ENCODE assay signal across 27 mouse cellular contexts in genomic region chr5:49848680-49849079, GRCm38 (mm10).
DNase-seq lines count a peak whose midpoint lies in the region; ATAC-seq lines count a peak whose summit lies in the region.
"Had no signal": no experiment of that assay in that cellular context is flagged by ENCODE, and none has a peak within 500 bp of the region (broad histone marks: within the 10 kb centered on the region; RNA-seq: fewer than 3 reads in every experiment).

No protein-coding gene starts in this region.

- no peak overlapping the region for H3K4me3 ChIP-seq in forebrain, embryonic 15.5 days
- H3K4me3 ChIP-seq in forebrain, embryonic 12.5 days (replicated peaks) = no peak overlapping the region
- H3K4me3 ChIP-seq: erythroblast, embryonic 14.5 days; hindbrain, embryonic 15.5 days; limb, embryonic 10.5 days; limb, embryonic 15.5 days; liver, embryonic 13.5 days; megakaryocyte, embryonic 14.5 days; midbrain, embryonic 12.5 days had no signal

- H3K36me3 ChIP-seq in forebrain, embryonic 15.5 days = no peaks in the 10 kb centered on the region
- no peaks in the 10 kb centered on the region for H3K36me3 ChIP-seq in forebrain, embryonic 12.5 days (replicated peaks)
- H3K36me3 ChIP-seq: hindbrain, embryonic 15.5 days; limb, embryonic 10.5 days; limb, embryonic 15.5 days; liver, embryonic 13.5 days; midbrain, embryonic 12.5 days had no signal

- H3K4me2 ChIP-seq in forebrain, embryonic 15.5 days (replicated peaks) = no peak overlapping the region
- no peak overlapping the region for H3K4me2 ChIP-seq in forebrain, embryonic 12.5 days
- H3K4me2 ChIP-seq: hindbrain, embryonic 15.5 days; limb, embryonic 15.5 days; liver, embryonic 13.5 days; midbrain, embryonic 12.5 days had no signal

- H3K27ac ChIP-seq in forebrain, embryonic 15.5 days (replicated peaks) = no peak overlapping the region
- H3K27ac ChIP-seq in forebrain, embryonic 12.5 days = no peak overlapping the region
- H3K27ac ChIP-seq: hindbrain, embryonic 15.5 days; limb, embryonic 10.5 days; limb, embryonic 15.5 days; liver, embryonic 13.5 days; midbrain, embryonic 12.5 days had no signal

- peak; percentile 48; the same call in 1 of the 2 replicates for ATAC-seq in forebrain, embryonic 15.5 days (replicated peaks)
- no peak for ATAC-seq in forebrain, embryonic 12.5 days (ENCODE audit: low FRiP score)
- ATAC-seq: CD4-positive, CD25-positive, alpha-beta regulatory T cell, adult 4 months; inflammation-experienced regulatory T-cells, adult 6 months; lung, postnatal 0 days had no signal

- 48% methylated on average over 5 of the region's 5 CpGs for WGBS in forebrain, embryonic 15.5 days
- WGBS in forebrain, embryonic 12.5 days = 66% methylated on average over 5 of the region's 5 CpGs

- no peaks in the 10 kb centered on the region for H3K27me3 ChIP-seq in forebrain, embryonic 15.5 days
- H3K27me3 ChIP-seq in forebrain, embryonic 12.5 days = no peaks in the 10 kb centered on the region
- H3K27me3 ChIP-seq: hindbrain, embryonic 15.5 days; limb, embryonic 15.5 days; liver, embryonic 13.5 days; megakaryocyte, embryonic 14.5 days; midbrain, embryonic 12.5 days had no signal

- no peak overlapping the region for H3K9ac ChIP-seq in forebrain, embryonic 15.5 days (replicated peaks)
- no peak overlapping the region for H3K9ac ChIP-seq in forebrain, embryonic 12.5 days
- H3K9ac ChIP-seq: hindbrain, embryonic 15.5 days; limb, embryonic 15.5 days; liver, embryonic 13.5 days; midbrain, embryonic 12.5 days had no signal

- no peaks in the 10 kb centered on the region for H3K4me1 ChIP-seq in forebrain, embryonic 15.5 days
- H3K4me1 ChIP-seq in forebrain, embryonic 12.5 days = no peaks in the 10 kb centered on the region
- H3K4me1 ChIP-seq: hindbrain, embryonic 15.5 days; limb, embryonic 10.5 days; limb, embryonic 15.5 days; liver, embryonic 13.5 days; megakaryocyte, embryonic 14.5 days; midbrain, embryonic 12.5 days had no signal

- H3K9me3 ChIP-seq in forebrain, embryonic 15.5 days = no peaks in the 10 kb centered on the region
- H3K9me3 ChIP-seq in forebrain, embryonic 12.5 days = no peaks in the 10 kb centered on the region
- H3K9me3 ChIP-seq: hindbrain, embryonic 15.5 days; limb, embryonic 10.5 days; limb, embryonic 15.5 days; liver, embryonic 13.5 days; megakaryocyte, embryonic 14.5 days; midbrain, embryonic 12.5 days had no signal

- peak; percentile 1 for DNase-seq in layer of hippocampus, adult 9-10 months (ENCODE audit: low spot score)
- DNase-seq in layer of hippocampus, adult 9-11 months = no peak
- DNase-seq in ZHBTc4 (ENCODE audit: low read depth, low spot score) = peak; percentile 13
- no peak for DNase-seq in thymus, postnatal 36 days
- DNase-seq in left cerebral cortex, adult 9 months (ENCODE audit: low spot score in 2 of 2) = no peak
- DNase-seq: adrenal gland, postnatal 10 days; gastrocnemius, postnatal 14 days; kidney, adult 11 months; kidney, postnatal 14 days; layer of hippocampus, postnatal 36 days; liver, embryonic 13.5 days; lung, adult 18-20 months; lung, postnatal 4 days; right cerebral cortex, postnatal 4 days; thymus, adult 2 months; thymus, postnatal 4 days had no signal

Comparison
In these comparisons a context has a peak if more than half of its experiments do, and no peak if none do; other contexts are left out.
1. DNase-seq: peak in layer of hippocampus, adult 9-10 months (single experiment) and ZHBTc4 (single experiment); none in layer of hippocampus, adult 9-11 months (single experiment), thymus, postnatal 36 days (0 of 2) and left cerebral cortex, adult 9 months (0 of 2).